Mouse (Mus musculus) right cerebral cortex, postnatal 10 days (tissue): ENCODE data around the gene Esrrg.

Source experiments
- DNase-seq, 2 experiments: peaks; one replicate each; pipeline ENCODE4 v3.0.0; 2021; ENCODE audit warnings: low spot score in 2 of 2

Gene Esrrg

DNA sequence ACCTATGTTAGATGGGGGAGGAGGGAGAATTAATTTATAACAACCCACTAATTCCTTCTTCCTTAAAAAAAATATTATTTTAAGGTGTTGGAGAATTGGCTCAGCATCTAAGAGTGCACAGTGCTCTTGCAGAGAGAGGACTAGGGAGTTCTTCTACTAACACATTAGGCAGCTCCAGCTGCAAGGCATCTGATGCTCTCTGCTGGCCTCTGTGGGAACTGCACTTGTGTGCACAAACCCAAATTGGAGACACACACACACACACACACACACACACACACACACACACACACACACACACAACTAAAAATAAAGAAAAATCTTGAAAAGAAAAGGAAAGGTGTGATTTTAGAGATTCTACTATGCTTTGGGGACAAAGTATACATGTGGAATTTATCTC is 381.6 kb downstream of the Esrrg start:
- DNase-seq, result no peak

DNA sequence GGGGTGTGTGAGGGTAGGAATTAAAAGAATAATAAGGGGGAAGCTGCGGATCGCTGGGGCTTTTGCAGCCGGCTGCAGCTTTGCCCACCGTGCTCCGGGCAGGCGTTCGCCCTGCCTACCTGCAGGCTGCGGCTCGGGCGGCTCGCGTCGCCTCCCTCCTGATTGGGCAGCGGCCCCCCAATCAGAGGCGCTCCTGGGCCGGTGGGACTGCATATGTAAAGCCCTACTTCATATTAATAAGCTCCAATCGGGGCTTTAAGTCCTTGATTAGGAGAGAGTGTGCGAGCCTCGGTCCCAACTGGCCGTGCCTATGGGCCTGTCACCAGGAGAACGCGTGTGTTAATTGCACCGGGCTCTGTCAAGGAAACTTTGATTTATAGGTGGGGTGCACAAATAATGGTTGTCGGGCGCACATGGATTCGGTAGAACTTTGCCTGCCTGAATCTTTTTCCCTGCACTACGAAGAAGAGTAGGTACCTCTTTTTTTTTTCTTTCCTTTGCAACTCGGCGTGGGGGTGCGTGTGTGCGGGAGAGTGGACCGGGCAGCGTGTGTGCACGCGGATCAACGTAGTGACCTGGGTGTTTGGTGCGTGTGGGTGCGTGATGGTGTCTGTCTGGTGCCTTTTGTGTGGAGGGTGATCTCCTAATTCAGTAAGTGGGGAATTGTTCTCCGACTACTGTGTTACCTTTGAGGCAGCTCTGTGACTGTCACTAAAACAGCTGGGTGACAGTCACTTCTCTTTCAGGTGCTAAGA is 389.2 kb downstream of the Esrrg start:
- peak; percentile 61 to 64 for DNase-seq

DNA sequence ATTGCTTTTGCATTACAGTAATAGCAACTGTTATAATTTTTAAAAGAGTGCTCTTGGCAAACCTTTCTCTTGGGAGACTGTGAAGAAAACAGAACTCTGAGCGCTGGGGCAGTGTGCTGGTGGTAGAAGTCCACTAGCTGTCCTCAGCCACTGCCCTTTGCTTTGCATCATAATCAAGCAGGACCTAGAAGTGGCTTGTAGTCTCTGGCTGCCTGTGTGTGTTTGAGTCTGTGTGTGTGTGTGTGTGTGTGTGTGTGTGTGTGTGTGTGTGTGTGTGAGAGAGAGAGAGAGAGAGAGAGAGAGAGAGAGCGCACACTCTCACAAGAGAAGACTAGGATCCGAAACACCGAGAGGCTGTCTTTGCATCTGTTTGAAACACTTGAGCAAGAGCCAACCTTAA is 390.5 kb downstream of the Esrrg start:
- DNase-seq, result no peak

DNA sequence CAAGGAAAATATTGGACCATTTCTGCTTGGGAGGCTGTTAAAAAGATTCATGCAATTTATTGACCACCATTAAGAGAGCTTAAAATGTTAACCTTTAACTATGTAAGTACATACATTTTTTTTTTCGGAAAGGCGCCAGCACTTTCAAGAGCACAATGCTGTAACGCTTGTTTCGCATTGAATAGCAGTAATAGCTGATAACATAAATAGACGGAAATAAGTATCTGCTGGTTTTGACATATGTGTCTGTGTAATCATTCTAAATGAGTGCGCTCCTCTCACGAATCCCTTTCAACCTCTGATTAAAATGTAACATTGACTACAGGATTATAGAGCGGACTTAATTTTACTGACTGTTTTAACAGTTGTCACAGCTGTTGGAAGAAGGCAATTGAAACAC is 391.6 kb downstream of the Esrrg start:
- DNase-seq, result no peak

DNA sequence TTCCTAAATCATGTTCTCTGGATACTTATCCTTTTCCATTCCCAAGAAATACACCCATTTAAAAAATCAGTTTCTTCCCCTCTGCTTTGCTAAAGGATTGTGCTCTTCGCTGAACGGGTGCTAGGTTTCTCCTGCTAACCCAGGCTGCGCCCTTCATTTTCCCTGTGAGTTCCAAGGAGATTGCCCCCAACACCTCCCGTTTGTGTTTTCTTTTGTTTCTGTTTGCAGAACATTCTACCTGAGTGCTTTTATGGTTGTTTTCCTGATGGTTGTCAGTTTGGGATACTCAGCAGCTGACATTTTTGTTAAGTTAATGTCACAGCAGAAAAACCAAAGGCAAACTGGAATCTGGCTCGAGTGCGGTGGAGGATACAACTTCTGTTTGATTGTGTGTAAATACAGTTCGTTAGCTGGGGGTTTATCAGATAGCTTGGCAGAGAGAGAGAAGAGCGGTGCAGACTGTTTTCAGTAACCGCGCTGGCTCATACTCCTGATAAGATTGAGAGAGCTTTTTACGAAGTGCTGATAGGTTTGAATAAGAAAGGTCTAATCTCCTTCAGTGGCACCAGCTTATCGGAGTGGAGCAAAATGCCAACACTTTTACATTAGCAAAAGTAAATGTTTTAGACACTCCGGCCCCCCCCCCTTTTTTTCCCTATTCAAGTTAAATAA is 398.4 kb downstream of the Esrrg start:
- DNase-seq, result no peak

DNA sequence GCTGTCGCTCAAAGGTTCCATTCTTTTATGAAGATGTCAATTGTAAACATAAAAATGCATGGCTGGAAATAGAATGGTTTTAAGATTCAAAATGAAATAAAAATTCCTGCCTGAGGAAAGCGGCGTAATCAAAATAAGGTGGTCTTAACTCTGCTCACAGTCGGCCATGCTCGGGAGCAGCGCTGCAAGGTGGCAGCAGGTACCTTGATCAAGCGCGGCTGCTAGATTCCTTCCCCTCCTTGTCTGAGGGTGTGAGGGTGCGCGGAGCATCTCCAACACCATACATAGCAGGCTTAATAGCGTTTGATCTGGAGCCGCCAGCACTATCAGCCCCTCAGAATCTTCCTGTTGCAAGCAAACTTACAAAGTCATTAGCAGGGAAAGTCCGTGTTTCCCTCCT is 399.9 kb downstream of the Esrrg start:
- DNase-seq, result no peak

DNA sequence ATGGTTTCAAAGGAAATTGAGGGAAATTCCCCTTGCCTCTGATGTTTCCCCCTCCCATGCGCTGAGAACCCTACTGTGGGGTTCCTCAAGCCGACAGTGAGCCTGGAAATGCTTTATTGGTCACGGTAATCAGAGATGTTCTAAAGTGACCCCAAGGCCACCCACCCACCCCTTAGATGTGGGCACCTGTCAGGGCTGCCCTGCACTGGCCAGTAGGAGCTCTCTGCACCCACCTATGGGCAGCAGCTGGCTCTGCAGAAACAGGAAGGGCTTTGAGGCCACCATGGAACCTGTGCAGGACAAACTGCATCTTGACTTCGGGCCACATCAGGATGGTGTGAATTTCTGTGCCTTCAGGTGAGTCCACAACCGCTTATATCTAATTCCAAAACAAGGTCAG is 401.3 kb downstream of the Esrrg start:
- no peak for DNase-seq

DNA sequence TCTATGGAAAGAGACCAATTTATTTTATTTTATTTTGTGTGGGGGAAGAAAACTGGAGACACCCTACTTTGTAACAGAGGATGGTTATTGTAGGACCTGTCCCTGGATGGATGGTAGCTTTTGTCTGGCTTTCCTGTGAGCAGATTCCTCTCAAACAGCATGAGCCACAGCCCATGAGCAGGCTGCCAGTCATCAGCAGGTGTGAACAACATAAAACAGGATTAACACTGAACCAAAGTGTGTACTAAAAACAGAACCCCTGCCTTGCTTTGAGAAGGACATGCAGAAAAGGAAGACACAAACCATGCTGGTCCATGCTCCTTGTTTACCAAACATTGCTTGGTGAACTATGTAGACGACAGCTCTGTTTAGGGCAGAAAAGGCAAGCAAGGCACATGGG is 402.3 kb downstream of the Esrrg start:
- DNase-seq, result no peak

DNA sequence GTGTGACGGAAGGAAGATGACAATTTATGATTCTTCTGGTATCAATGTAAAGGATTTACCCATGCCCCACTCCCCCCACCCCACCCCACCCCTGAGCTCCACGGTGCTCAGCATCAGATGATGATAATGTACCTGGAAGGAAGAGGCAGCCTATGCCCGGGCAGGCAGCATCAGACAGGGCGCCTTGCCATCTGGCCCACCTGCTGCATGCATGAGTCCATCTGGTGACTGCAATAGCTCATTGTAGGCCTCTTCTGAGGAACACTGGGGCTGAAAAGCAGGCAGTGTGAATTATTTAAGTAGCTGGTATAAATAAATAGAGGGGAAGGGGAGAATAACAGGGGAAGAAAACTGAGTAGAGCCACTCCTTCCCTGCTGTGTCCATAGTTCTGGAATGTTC is 405.8 kb downstream of the Esrrg start:
- peak; percentile 57 to 60 for DNase-seq

DNA sequence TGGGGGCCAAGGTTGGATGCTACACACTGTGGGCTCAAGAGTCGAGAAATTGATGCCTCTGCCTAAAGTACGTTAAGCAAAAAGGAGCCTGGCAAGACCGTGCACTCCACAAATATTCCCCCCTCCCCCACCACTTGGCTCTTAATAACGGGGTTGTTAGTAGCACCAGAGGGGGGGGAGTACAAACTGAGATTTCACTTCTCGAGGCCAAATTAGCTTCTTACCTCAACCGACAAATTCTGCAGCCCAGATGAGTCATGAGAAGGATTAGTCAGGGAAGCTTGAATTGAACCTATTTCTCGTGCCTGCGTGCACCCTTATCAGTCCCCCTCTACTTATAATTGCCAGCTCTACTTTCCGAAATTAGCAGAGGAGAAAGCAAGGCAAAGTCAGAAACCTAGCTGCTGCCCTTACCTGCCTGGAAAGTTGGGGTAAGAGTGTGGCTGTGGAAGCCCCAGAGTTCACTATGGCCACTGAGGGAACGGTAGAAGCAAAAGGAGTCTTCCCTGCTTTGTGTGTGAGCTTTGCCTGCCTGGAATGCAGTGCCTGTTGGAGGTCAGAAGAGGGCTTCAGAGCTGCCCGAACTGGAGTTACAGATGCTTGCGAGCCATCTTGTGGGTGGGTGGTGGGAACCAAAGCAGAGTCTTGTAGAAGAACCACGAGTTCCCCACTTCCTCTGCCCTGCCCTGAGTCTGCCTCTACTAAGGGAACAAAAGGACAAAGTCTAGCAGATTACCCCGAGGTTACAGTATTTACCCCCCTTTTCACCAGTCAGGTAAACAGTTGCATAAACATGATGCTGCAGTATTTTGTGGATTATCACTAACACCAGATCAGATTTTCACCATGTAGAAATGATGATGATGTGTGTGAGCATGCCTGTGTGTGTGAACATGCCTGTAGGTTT is 409.6 kb downstream of the Esrrg start:
- no peak for DNase-seq

DNA sequence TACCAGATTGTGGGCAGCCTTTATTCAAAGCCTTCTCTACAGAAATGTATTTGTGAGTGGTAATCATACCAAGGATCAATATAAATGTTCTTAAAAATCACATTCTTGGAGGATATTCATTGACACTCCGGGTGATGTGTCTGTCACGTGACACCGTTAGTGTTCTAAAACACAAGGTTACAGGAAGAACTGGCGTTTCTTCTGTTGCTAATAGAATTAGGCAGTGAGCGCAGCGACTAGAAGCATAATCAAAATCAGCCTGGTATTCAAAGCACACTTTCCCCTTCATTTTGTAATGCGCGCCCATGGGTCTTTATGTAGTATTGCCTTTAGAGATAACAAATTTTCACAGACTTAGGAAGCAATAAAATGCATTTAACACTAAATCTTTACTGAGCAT is 420.6 kb downstream of the Esrrg start:
- DNase-seq, result no peak

DNA sequence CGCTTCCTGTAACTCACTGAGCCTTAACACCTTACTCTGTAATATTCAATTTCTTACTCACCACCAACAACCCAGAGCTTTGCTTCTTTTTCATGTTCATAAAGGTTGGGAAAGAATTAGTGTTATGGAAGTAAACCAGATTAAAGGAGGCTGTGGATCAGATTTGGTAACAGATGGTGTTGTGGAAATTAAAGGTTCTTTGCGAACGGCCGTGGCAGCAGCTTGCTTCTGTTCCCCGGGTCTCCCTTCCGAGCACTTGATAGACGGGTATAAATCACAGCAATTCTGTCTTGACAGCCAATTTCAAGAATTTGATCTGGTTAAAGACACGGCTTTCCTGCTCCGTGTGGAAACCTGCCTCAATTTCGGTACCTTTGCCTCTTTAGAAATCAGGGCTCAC is 421.5 kb downstream of the Esrrg start:
- no peak for DNase-seq

DNA sequence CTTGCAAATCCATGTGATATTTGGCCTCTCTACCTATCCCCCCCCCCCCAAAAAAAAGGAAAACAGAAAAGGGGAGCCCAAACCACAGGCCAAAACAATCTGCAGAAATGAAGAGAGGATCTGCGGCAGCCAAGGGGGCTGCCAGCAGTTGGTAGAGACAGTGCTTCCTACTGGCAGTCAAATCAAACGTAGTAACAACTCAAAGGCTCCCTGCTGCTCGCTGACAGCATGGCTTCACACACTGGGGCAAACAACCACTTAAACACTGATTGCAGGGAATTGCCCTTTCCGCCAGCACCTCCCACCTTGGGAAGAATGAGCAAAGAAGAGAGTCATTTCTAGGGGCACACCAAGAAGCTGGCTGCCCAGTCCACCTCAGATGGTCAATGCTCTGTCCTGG is 422.7 kb downstream of the Esrrg start:
- no peak for DNase-seq

DNA sequence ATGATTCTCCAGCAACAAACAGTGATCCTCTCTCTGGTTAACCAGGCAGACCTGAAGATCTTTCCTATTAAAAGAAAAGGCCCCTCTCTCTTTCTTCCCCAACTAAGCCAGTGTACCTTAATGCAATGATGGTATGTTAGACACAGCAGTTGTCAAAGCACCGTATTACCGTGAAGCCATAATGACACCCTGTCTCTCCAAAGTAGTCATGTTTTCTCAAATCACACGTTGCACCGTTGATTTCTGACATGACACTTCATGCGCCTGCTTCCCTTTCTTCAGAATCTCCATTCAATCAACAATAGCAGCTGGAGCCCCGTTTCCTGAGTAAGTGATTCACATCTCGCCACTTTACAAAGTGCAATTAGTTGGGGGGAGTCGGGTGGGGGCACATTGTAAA is 427.4 kb downstream of the Esrrg start:
- DNase-seq, result no peak

DNA sequence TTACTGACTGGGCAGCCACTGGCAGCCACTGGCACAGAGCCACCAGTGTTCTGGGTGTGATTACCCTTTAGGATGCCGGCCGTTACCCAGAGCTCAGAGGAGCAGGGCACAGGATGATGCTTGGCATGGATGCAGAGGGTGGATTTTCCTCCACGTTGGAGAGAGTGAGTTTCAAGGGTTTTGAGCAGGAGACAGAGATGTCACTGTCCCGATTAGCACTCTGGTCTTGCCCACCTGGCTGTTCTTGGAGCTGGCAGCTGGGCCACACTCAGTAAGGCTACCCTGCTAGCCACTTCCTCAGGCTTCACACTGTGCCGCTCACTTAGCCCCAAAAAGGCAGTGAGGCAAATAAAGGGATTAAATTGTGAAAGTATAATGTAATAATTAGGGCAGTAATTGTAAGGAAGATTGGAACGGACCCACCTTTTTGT is 438.1 kb downstream of the Esrrg start:
- peak in 1 of 2 experiments; percentile 30 for DNase-seq

DNA sequence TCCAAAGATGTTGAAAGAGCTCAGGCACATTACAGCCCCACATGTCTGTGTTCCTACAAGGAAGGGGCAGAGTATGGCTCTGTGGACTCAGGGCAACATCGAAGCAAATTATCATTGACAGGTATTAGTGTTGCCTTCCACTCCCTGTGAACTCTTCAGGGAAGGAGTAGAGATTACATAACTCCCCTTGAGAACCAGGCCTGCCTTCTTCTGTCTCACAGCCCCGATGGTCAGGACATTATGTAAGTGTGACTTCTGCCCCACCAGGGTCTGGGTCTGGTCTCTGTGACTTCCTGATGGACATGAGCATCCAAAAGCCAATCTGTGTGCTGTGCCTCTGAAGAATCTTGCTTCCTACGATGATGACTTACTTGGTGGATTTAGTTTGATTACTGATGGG is 438.6 kb downstream of the Esrrg start:
- DNase-seq, result no peak

DNA sequence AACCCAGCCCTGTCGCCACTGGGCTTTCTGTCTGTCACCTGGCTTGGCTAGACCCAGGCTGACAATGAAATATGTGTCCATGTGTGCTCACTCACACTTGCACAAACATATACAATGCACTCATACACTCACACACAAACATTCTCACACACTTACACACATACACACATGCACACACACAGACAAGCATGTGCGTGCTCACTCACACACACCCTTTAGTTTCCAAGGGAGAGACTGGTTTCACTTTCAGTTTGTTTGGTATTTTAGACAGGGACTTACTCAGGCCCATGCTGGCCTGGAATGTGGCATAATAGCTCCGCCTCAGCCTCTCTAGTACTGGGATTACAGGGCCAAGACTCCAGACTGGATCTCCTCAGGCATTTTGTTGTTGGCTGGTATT is 447.3 kb downstream of the Esrrg start:
- no peak for DNase-seq

DNA sequence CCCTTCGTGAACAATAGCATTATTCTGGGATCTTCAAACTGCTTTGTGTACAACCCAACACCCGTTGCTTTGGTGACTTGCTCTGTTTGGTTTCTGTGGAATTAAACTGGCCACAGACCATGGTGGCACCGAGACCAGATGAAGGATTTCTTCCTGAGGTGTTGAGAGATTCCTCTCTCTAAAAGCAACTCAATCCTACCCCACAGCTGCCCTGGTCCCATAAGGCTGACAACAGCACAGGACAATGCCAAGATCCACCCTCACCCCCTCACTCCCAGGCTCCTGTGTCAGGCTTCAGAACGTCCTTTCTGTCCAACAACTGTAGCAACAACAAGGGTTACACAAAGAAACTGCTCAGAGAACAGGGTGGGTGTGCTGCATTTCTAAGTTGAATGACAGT is 449.3 kb downstream of the Esrrg start:
- DNase-seq, result no peak

DNA sequence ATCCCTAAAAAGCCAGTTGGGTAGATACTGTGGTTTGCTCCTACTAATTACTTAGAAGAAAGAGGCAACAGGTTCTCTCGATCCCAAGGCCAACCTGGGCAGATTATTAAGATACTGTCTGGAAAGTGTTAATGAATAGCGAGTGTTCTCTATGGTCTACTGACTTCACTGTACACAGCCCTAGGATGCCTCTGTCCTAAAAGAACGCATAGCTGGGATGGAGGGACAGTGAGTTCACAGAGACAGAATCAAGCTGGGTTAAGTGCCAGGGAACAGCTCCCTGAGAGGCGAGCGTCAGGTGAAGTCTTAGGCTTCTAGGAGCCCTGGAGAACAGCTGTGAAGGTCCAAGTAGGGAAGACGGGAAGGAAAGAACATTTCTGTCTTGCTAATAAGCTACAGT is 450.4 kb downstream of the Esrrg start:
- DNase-seq, result no peak

DNA sequence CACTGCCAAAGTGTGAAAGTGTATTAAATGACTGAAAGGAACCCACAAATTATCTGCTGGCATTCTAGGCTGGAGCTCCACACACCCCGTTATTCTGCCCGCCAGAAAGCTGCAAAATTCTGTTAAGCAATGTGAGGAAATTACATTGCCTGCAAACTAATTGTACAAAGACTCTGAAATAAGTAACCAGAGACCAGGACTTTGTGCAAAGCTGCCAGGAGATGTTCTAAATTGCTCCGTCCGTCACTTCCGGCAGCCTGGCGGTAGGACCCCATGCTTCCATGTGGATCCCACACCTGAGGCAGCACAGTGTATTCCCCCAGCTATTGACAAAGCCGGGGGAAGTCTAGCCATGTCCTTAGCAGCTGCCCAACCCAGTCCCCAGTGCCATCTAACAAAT is 451.9 kb downstream of the Esrrg start:
- DNase-seq, result no peak

DNA sequence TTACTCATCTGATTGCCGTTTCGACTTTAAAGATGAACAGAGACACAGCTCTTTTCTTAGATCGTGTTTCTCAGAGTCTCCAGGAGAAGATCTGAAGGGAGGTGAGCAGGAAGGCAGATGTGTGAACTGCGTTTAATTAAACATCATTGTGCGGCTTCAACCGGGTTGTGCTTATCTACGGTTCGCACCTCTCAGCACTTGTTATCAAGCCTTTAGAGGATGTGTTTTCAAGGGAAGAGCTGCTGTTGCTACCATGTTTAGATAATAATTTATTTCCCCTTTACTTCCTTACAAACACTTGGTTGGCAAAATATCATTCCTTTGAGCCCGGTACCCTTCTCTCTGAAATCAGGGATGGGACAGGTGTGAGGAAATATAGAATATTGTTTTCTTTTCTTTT is 460.2 kb downstream of the Esrrg start:
- no peak for DNase-seq

DNA sequence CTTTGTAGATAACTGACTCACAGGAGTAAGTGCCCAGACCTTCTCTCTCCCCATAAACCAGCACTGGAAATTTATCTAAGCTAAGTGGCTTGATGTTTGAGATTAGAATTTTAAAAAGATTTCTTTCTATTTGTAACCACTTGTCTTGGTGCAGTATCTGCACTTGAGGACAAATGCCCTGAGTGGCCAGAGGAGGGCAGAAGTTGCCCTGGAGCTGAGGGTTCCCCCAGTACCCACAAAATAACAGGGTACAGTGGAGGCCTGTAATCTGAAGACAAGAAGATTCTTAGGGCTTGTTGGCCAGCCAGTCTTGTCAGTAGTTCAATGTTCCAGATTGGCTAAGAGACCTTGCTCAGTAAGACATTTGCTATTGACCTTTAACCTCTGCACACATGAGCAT is 461.3 kb downstream of the Esrrg start:
- no peak for DNase-seq
